Mouse (Mus musculus): ENCODE measurements around the gene Parp3.
"Not testable (repeated sequence)": the region's sequence is repeated elsewhere in the genome, so short reads cannot be mapped to it uniquely, and the experiment has no call there.

Parp3 gene

DNA sequence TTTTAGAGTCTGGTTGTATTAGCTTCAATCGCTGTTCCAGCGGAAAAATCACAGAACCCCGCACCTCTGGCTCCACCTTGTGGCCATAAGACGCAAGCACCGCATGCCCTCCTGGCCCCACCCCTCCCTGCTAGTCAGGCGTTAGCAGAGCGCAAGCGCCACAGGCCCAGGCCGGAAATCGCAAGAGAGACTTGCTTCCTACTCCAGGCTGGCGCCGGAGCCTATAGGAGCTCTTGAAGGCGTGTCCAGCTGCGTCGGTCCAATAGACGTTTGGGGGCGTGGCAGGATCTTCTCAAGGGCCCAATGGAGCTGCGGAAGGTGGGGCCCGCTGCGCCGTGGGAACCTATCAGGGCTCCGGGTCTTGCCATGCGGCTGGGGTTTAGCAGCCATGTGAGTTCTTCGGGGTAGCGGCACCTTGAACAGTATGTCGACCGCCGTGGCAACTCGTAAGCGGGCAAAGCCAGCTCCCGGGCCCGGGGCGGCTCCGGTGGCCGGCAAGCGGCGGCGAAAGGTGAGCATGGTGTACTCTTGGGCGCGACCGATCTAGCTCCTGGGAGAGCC, at the start of gene Parp3:
Gene Parp3, minus strand, starts transcription at position 26 of the 561 bp plus-strand sequence.
- in situ Hi-C loops (cut with MboI, MseI), result loop anchor here (5.0 kb wide), 2 partner anchors 40 to 195 kb away; partner anchors contain the start of genes Acy1 and Poc1a

DNA sequence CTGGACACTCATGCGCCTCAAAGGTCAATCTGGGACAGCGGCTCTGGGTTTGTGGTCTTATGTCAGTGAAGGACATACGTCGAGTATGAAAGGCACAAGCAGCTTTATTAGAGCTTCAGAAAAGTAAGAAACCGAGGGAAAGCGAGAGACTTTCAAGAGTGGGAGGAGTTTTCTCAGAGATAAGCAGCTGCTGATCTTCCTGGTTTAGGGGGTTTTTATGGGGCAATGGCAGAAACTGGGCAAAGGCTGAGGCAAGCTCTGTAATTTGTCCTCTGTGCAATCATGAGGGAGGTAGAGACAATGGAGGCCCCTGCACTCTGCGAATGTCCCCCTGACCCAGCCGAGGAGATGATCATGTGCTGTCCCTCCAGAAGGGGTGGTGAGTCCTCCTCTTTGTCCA, 43.2 kb upstream of the Parp3 start:
- in situ Hi-C loops (cut with MboI, MseI), result no loop called here

DNA sequence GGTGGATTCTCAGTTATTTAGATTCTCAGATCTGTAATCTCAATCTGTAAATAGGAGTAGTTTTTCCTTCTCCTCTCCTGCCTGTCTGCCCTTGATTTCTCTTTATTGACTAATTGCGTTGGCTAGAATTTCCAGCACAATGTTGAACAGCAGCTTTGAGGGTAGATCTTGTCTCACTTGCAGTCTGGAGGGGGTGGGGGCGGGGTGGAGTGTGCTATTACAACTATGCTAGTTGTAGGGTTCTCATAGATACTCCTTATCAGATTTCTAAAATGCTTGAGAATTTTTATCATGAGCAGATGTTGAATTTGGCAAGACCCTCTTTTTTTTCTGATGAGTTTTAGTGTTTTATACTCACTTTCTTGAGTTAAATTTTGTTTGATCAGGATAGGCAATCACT, 42.7 kb upstream of the Parp3 start:
- in situ Hi-C loops (cut with MboI, MseI), result no loop called here

DNA sequence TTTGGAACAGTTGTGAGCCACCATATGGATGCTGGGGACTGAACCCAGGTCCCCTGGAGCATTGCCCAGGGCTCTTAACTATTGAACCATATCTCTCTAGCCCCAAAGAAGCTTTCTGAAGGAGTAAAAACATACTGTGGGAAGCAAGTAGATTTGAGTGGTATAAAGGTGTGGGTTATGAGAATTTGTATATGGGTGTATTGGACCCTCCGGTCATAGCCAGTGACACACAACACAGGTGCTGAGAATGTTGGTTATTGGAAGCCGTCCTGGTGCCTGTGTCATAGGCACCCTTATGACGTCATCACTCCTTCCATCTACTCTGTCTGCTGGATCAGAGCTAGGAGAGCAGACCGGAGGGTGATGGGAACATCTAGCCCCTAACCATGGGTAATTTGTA, 37.5 kb upstream of the Parp3 start, which contains the start of gene Iqcf5:
Gene Iqcf5, plus strand, starts transcription at position 301 of the 400 bp plus-strand sequence.
- in situ Hi-C loops (cut with MboI, MseI), result no loop called here

DNA sequence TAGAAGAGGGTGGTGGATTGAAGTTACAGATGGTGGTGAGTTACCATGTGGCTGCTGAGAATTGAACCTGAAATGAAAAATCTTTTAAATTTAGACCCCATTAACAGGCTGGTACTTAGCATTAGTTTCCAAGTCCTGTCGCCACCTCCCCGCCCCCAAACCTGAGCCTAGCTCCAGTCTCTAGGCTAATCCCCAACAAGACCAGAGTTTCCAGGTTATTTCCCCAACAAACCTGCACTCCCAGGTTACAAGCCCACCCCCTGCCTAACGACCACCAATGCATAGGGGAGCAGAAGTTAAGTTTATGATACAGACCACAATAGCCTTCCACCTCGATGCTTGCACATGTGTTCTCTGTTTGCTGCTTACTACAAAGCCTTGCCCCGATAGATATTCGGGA, 36.8 kb upstream of the Parp3 start:
- in situ Hi-C loops (cut with MboI, MseI), result no loop called here

DNA sequence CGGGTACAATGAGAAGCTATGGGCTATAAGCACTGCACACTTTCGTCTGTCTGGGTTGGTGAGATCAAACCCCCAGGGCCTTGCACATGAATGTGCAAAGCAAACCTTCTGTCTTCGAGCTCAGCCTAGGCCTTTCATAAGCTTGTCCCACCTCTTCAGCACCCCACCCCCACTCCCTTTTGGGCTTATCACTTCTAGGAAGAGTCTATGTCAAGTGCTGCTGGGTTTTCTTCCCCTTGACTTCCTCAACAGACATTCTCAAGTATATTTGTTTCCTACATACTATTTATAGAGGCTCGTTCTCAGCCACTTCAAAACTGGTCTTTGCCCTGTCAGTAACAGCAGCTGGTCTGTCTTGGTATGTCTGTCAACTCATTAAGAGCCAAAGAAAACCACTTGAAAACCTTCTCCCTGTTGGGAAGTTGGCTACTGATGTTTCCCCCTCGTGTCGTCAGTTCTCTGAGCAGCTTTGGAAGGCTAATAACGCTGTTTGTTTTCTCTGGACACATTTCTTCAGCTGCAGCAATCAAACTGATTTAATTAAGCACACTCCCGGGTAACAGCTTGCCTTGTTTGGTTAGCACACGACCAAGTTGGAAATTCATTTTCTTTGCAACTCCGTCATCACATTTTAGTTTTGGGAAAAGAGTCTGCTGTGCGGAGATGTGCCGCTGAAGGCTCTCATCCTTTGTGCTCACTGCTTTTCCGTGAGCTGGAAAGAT, 36.1 kb upstream of the Parp3 start:
- in situ Hi-C loops (cut with MboI, MseI), result no loop called here

DNA sequence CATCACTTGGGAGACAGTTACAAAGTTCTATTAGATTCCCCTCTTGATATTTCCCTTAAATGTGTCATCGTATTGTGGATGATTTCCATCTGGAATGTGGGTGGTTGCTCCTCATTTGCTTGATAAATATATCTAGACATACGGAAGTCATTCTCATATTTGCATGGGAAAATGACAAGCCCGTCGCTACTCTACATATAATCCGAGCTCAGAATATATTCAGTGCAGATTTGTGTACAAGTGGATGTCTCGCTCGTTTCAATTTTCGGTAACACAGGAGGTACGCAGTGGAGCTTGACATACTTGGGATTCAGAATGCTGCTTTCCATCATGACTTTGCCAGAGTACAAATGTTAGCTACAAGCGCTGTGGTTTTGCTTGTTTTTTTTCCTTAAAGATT, 32.6 kb upstream of the Parp3 start:
- in situ Hi-C loops (cut with MboI, MseI), result no loop called here

DNA sequence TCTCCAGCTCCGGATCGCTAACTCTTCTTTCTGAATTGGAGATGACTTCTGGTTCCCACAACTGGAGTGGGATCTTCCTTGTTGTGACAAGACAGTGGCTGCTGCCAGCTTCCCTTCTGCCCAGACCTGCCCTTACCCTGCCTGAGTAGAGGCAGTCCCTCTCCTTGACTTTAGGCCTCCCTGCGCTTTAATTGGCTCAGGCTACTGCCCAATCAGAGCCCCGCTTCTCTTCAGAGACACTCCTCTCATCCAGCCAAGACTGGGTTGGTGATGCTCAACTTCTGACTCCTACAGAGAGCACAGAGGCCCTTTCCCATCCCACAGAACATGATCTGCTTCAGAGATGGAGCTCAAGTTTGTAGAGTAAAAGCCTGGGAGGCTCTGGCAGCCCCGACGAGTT, 27.5 kb upstream of the Parp3 start:
- in situ Hi-C loops (cut with MboI, MseI), result no loop called here

DNA sequence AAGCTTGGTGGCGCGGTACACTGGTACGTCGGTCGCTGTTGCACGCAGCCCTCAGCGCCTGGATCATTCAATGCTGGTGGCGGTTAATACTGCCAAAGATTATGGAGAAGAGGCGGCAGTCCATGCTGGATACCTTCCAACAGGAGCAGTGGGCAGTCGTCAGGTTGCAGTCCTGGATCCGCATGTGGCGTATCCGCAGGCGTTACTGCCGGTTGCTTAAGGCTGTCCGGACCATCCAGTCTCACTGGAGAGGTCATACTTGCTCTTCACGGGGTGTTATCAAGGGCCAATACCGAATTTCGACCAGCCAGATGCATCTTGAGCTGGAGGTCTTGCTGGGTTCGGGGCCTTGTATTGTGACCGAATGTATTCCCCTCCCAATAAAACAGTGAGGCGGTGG, 25.1 kb upstream of the Parp3 start:
- in situ Hi-C loops (cut with MboI, MseI), result no loop called here

DNA sequence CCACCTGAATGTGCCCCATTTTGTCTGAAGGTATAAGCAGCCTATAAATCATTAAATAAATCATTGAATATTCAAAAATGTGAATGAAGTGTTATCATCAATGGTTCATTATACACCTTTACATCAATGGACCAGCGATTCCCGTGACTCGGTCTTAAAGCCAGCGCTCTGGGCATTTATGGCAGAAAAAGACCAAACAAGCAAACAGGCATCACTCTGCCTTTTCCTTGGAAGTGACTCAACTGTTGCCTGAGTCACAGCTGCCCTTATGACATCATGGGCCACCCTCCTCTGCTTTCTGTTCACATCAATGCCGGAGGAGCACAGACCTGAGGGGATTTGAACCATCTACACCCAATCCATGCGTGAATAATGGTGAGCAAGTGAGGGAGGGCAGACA, 22.9 kb upstream of the Parp3 start, which contains the start of gene Iqcf1:
Gene Iqcf1, plus strand, starts transcription at position 301 of the 400 bp plus-strand sequence.
- in situ Hi-C loops (cut with MboI, MseI), result no loop called here

DNA sequence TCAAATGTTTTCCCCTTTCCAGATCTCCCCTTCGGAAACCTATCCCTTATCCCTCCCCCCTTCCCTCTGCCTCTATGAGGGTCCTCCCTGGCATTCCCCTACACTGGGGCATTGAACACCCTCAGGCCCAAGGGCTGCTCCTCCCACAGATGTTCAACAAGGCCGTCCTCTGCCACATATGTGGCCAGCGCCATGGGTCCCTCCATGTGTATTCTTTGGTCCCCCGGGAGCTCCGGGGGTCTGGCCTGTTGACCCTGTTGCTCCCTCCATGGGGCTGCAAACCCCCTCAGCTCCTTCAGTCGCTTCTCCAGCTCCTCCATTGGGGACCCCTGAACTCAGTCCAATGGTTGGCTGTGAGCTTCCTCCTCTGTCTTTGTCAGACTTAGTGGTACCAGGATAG, 10.9 kb upstream of the Parp3 start:
- in situ Hi-C loops (cut with MboI, MseI), result not testable (repeated sequence)

DNA sequence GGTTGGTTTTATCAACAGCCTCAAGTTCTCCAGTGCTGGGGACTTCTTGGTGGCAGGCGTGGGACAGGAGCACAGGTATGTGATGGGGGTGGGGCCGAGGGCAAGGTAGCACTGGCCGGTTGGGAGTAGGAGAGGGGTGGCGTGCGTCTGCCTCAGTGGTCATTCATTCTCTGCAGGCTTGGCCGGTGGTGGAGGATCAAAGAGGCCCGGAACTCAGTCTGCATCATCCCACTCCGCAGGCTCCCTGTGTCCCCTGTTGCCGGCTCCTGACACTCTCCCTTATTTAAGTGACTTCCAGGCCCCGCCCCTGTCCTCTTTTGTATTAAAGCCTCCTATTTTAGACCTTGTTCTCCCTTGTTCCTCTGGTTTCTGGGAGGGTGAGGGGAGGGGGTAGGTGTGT, 8.3 kb upstream of the Parp3 start:
- in situ Hi-C loops (cut with MboI, MseI), result no loop called here

DNA sequence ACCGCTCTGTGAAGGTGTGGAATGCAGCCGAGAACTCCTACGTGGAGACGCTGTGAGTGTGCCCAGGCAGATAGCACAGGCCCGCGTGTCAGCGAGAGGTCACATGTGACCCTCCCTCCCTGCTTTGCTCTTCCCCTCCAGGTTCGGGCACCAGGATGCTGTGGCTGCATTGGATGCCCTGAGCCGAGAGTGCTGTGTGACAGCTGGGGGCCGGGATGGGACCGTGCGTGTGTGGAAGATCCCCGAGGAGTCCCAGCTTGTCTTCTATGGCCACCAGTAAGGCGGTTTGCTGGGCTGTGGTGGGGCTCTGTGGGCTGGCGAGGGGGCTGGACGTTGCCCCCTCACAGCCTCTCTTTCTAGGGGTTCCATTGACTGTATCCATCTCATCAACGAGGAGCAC, 6.9 kb upstream of the Parp3 start:
- in situ Hi-C loops (cut with MboI, MseI), result no loop called here

DNA sequence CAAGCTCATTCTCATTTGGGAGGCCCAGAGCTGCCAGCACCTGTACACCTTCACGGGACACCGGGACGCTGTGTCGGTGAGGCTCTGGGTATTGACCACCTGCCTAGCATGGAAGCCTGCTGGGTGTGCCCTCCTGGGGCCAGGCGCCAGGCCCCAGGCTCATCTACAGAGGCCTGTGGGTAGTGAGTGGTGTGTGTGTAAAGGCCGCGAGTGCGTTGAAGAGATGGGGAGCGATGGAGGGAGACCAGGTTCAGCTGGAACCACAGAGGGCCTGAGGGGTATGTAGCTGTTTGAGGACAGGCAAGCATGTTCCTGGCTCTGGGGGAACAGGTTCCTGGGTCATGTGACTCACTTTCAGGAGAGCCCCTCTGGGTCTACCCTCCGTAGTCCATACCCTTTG, 6.4 kb upstream of the Parp3 start:
- in situ Hi-C loops (cut with MboI, MseI), result no loop called here

DNA sequence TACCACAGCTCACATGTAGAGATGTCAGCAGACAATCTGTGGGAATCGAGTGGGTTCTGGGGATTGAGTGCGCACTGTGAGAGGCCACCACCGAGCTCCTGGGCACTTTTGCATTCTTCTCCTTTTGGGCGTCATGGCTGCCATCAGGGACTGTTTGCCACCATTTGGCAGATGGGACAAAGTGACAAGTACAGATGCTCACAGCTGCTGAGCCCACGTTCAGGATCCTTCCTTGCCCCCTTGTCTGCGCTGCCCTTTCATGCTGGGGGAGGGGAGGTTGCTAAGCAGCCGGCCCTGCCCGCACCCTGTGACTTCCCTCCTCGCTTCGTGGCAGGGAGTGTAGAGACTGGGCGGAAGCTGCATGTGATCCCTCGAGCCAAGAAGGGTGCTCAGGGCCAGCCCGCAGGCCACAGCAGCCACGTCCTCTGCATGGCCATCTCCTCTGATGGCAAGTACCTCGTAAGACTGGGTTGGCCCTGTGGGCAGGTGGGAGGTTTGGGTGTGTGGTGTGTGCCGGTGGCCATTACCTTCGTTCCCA, 5.9 kb upstream of the Parp3 start:
- in situ Hi-C loops (cut with MboI, MseI), result no loop called here

DNA sequence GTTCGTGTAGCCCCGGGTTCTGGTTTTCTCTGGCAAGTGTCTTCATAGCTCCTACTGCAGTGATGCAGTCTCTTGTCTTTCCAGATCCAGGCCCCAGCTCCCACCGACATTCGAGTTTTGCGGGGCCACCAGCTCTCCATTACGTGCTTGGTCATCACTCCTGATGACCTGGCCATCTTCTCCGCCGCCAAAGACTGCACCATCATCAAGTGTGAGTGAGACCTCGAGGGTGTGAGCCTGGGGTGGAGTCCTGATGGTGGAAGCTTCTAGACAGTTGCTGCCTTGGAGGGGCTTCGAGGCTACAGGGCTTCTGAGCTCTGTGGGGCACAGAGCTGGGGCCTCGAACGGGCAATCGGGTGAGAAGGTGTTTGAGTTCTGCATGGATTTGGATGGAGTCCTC, 4.9 kb upstream of the Parp3 start:
- in situ Hi-C loops (cut with MboI, MseI), result no loop called here

DNA sequence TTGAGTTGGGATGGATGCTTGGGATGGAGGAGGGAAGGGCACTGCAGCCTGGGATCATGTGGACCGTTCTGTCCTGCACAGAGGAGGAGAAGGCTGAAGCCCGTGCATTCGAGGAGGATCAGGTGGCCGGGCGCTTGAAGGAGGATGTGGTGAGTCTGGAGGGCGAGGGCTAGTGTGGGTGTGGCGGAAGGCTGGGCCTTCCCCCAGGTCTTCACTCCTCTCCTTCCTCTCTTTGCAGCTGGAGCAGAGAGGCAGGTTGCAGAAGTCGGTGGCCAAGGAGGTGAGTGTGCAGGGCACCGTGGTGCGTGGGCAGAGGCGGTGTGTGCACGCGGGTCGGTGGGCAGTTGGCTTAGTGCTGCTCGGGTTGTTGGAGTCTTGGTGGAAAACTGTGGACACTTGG, 4.3 kb upstream of the Parp3 start:
- in situ Hi-C loops (cut with MboI, MseI), result no loop called here

DNA sequence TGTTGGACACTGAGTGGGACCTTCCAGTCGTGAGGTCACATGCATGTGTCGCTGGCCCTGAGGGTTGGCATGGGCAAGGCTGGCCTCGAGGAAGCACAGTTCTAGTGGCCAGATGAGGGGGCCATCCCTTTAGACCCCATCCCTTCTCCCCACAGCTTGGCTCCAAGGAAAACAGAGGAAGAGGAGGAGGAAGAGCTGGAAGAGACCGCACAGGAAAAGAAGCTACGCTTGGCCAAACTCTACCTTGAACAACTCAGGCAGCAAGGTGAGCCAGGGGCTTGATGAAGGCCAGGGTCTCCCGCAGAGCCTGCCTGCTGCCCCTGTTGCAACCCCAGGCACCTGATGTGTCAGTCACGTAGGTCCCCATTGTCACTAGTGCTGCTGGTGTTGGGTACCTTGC, 3.8 kb upstream of the Parp3 start:
- in situ Hi-C loops (cut with MboI, MseI), result no loop called here

DNA sequence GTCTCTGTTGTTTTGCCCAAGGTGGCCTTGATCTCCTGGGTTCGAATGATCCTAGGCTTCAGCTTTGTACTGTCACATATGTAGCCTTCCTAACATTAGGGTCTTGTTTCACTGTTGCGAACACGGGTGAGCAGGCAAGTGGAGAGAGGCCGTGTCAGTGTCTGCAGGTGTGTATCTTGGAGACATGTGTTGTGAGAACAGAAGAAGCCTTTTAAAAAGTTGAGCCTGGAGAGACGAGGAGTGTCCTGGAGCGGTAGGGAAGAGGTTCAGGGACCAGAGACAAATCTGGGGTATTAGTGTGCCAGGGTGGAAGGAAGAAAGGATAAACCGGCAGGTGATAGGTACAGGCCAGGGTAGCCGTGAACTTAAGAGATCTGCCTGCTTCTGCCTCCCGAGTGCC, 1.4 kb upstream of the Parp3 start:
- in situ Hi-C loops (cut with MboI, MseI), result loop anchor here (5.0 kb wide), 2 partner anchors 41 to 196 kb away; partner anchors contain the start of genes Acy1 and Poc1a

DNA sequence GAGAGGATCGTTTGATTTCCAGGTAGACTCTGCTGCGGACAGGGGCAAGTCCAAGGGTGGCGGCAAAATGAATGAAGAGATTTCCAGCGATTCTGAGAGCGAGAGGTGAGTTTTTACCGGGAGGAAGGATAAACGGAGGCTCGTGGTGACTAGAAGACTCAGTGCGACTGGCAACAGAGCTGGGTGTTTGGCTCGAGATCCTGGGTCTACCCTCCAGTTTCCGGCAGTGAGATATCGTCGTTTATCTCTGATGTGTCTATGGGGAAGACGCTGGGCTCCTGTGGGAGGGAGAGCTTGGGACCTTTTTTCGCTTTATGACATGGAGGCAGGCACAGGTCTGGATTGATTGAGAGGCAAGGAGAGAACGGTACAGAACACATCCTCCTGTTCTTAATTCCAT, 900 bp upstream of the Parp3 start:
- in situ Hi-C loops (cut with MboI, MseI), result loop anchor here (5.0 kb wide), 2 partner anchors 40 to 195 kb away; partner anchors contain the start of genes Acy1 and Poc1a

DNA sequence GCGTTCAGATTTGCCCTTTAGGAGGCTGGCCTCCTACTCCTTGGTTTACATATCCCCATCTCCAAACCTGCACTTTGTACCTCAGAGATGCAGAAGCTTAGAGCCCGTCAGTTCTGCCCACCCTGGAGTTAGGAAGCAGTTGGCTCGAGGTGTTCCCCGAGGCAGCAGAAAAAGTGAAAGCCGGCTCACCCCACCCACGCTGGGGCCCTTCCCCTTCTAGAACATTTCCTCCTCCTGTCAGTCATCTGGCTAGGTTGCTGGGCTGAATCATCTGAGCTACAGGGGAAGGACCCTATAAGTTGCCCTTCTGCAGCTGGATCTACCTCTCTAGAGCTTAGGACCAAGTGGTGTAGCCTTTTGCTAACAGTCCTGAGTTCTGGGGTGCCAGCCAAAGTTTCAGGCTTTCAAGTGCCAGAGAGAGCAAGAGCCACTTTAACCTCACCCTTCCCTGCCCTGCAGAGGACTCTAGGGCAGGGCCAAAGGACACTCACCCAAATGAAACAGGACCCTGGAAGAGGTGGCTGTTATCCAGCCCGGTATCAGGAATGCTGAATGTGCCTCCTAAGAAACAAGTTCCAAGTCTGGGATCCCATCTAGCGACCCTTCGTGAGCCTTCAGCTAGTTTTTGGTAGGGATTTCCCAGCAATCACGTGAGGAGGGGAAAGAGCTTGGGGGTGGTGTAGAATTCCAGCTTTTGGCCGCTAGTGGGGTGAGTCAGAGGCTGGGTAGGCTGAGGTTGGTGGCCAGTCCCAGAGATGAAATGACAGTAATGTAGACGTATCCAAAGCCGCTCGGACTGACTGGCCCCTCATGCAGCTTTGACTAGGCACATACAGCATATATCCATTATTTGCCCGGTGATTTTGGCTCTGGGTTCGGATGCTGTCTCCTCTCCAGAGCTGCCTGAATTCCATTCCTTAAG, 486 bp downstream of the Parp3 start:
- in situ Hi-C loops (cut with MboI, MseI), result loop anchor here (5.0 kb wide), 2 partner anchors 39 to 194 kb away; partner anchors contain the start of genes Acy1 and Poc1a

DNA sequence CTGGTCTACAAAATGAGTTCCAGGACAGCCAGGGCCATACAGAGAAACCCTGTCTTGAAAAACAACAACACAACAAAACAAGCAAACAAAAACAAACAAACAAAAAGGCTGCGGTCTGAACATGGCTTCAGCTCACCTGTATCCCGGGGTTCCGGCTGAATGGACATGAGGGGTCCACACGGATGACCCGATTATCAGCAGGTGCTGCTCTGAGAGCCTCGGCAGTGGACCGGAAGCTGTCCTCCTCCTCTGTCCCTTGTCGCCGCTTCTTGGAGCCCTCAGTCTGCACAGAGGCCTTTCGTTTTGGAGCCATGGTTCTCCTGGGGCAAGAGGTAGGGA, 1.1 kb downstream of the Parp3 start, which contains the start of gene Rrp9:
Gene Rrp9, plus strand, starts transcription at position 301 of the 339 bp plus-strand sequence.
- in situ Hi-C loops (cut with MboI, MseI), result loop anchor here (5.0 kb wide), 2 partner anchors 38 to 193 kb away; partner anchors contain the start of genes Acy1 and Poc1a
